Mouse (Mus musculus) heart, adult 2 months (tissue): Measurements from ENCODE around the gene Ppm1a. TPM values are rescaled to one million over a fixed set of nuclear protein-coding genes. Genes with fewer than 3 reads are reported as not detected.

Experiments
- DNase-seq, 2 experiments: peaks; one replicate each; pipeline ENCODE4 v3.0.0; 2021
- H3K27ac ChIP-seq: fragments of 200-600 bp; 2 replicates; pipeline ENCODE4 v1.8.1; 2022
- H3K27me3 ChIP-seq: fragments of 200-500 bp; 2 replicates; pipeline ENCODE4 v1.6.1; 2012; ENCODE audit warnings: mild to moderate bottlenecking, low read length, inconsistent platforms, mixed read lengths; ENCODE audit not compliant: control insufficient read depth, insufficient read depth
- H3K36me3 ChIP-seq: fragments of 200-500 bp; 2 replicates; pipeline ENCODE4 v1.6.1; 2012; ENCODE audit warnings: low read length, inconsistent platforms; ENCODE audit not compliant: control insufficient read depth, insufficient read depth
- H3K4me1 ChIP-seq: fragments of 200-500 bp; 2 replicates; pipeline ENCODE4 v1.6.1; 2011; ENCODE audit warnings: low read length; ENCODE audit not compliant: control insufficient read depth, insufficient read depth
- H3K4me3 ChIP-seq: fragments of 200-600 bp; 2 replicates; pipeline ENCODE4 v1.8.1; 2022
- H3K79me2 ChIP-seq: fragments of 200-500 bp; replicated peaks from 2 replicates; pipeline ENCODE4 v1.6.1; 2012; ENCODE audit warnings: mild to moderate bottlenecking, inconsistent platforms, low read length, moderate library complexity, mixed read lengths; ENCODE audit not compliant: control insufficient read depth, insufficient read depth
- H3K9ac ChIP-seq: fragments of 200-500 bp; 2 replicates; pipeline ENCODE4 v1.6.1; 2012; ENCODE audit warnings: low read depth, mild to moderate bottlenecking, control low read depth, inconsistent platforms, low read length, mixed read lengths
- CTCF ChIP-seq: fragments of 200-600 bp; IDR thresholded peaks from 2 replicates; pipeline ENCODE4 v1.8.1; 2022; ENCODE audit warnings: antibody characterized with exemption, mild to moderate bottlenecking, moderate library complexity
- EP300 ChIP-seq: fragments of 200-500 bp; IDR thresholded peaks from 2 replicates; pipeline ENCODE4 v1.6.1; 2011; ENCODE audit warnings: low read depth, low read length, control low read depth; ENCODE audit not compliant: insufficient read depth
- POLR2A ChIP-seq: fragments of 200-500 bp; IDR thresholded peaks from 2 replicates; pipeline ENCODE4 v1.6.1; 2011; ENCODE audit warnings: mild to moderate bottlenecking, low read depth, low read length, control low read depth; ENCODE audit not compliant: insufficient read depth
- WGBS: fragments of 180-500 bp; shearing (Covaris S2); methylation state at CpG from one replicate; pipeline ENCODE4 v1.1.7; 2018; 5-methylcytosine and 5-hydroxymethylcytosine counted together
- intact Hi-C: fragments of 180-260 bp; cut with DNase I; formaldehyde crosslinking; loops from one replicate; pipeline ENCODE4 v1.15.1; 2025
- polyA plus RNA-seq: library from polyadenylated mRNA; depleted of rRNA; stranded (reverse); fragments of >200 nt; gene quantifications from 2 replicates; pipeline ENCODE4 v1.2.3, GENCODE M21; 2012
- total RNA-seq, 2 experiments: library from RNA; stranded (reverse); gene quantifications; 2 replicates each; pipeline ENCODE4 v1.2.3; 2021

Ppm1a gene
- total and polyA plus RNA-seq, 3 experiments: 78.4 to 258 (median 218) TPM

DNA sequence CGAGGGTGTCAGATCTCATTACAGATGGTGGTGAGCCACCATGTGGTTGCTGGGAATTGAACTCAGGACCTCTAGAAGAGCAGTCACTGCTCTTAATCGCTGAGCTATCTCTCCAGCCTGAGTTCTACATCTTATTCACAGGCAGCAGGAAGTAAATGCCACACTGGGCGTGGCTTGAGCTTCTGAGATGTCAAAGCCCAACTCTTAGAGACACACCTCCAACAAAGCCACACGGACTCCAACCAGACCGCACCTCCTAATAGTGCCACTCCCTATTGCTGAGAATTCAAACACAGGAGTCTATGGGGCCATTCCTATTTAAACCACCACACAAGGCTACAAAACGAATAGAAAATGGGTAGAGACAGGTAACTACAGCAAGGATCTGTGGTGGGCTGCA lies 52.5 kb downstream of the Ppm1a start:
- H3K9ac ChIP-seq: no peak overlapping the region
- no peaks in the 10 kb centered on the region for H3K4me1 ChIP-seq
- no peak overlapping the region for H3K27ac ChIP-seq
- no peak for TF ChIP-seq CTCF
- TF ChIP-seq POLR2A: no peak
- no peak for TF ChIP-seq EP300
- no peak overlapping the region for H3K4me3 ChIP-seq
- H3K27me3 ChIP-seq: no peaks in the 10 kb centered on the region
- H3K79me2 ChIP-seq: no peaks in the 10 kb centered on the region
- no peak for DNase-seq
- intact Hi-C loops: no loop called here
- 75% methylated on average over 6 of the region's 6 CpGs for WGBS
- H3K36me3 ChIP-seq: no peaks in the 10 kb centered on the region

DNA sequence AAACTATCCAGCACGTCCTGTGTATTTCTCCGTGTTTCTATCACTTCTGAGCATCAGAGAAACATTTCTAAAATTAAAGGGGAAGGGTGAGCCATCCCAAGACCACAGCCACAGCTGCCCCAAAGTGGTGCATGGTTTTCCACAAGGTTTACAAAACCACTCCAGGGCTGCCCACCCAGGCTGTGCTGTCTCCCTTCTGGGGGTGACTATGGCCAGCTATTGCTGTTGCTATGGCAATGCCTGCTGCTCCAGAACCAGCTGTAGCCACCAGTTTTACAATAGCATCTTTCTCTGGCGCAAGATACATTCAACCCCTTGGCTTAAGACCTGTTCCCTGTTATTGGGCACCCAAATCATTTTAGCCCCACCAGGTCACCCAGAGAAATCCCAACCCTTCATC lies 54.3 kb downstream of the Ppm1a start:
- Histone ChIP-seq H3K27ac (no peak overlapping the region), H3K79me2 (no peaks in the 10 kb centered on the region), H3K4me3 (no peak overlapping the region), H3K9ac (no peak overlapping the region), H3K27me3 (no peaks in the 10 kb centered on the region), H3K36me3 (no peaks in the 10 kb centered on the region), H3K4me1 (no peaks in the 10 kb centered on the region)
- WGBS: 84% methylated on average over 3 of the region's 3 CpGs
- DNase-seq: no peak
- TF ChIP-seq EP300: no peak
- TF ChIP-seq CTCF: no peak
- TF ChIP-seq POLR2A: no peak
- intact Hi-C loops: no loop called here

- Histone ChIP-seq H3K27me3 (no peaks in the 10 kb centered on the region; the same call in 1 of the 2 replicates), H3K79me2 (no peaks in the 10 kb centered on the region), H3K27ac (no peak overlapping the region), H3K36me3 (no peaks in the 10 kb centered on the region), H3K4me1 (peaks cover 3% of the 10 kb centered on the region), H3K9ac (no peak overlapping the region), H3K4me3 (peak overlapping the region; percentile 48)
- DNase-seq: peak; percentile 31 to 33
- no peak for TF ChIP-seq POLR2A
- 4% methylated on average over 24 of the region's 24 CpGs for WGBS
- intact Hi-C loops: loop anchor here (2.0 kb wide), 1 partner anchor 24 kb away; no protein-coding TSS in a partner anchor
These were observed 63.7 kb downstream of the Ppm1a start for GRCm38 (mm10) chr12:72820940-72821431.

DNA sequence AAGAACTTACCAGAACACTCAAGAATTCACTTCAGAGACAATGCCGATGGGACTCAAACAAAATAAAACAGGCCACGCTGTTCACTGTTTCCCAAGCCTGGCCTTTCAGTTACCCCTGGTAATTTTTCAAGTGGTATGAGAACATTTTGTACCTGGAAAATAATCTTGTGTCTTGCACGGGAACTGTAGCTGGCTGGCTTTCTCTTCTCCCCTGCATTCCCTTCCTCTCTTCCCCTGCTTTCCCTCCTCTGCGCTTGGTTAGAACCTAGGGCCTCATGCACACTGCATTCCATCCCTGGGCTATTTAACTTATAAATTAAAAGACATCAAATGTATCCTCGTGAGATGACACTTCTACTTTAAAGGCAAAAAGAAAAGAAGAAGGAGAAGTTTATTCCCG lies 64.3 kb downstream of the Ppm1a start:
- Histone ChIP-seq H3K27ac (no peak overlapping the region), H3K9ac (no peak overlapping the region), H3K36me3 (no peaks in the 10 kb centered on the region), H3K79me2 (no peaks in the 10 kb centered on the region), H3K4me1 (peaks cover 3% of the 10 kb centered on the region), H3K4me3 (peak overlapping the region; percentile 48; the same call in 1 of the 2 replicates), H3K27me3 (no peaks in the 10 kb centered on the region; the same call in 1 of the 2 replicates)
- no peak for DNase-seq
- TF ChIP-seq EP300: no peak
- no peak for TF ChIP-seq POLR2A
- no peak for TF ChIP-seq CTCF
- 44% methylated on average over 6 of the region's 6 CpGs for WGBS
- intact Hi-C loops: loop anchor here (2.0 kb wide), 1 partner anchor 23 kb away; no protein-coding TSS in a partner anchor

DNA sequence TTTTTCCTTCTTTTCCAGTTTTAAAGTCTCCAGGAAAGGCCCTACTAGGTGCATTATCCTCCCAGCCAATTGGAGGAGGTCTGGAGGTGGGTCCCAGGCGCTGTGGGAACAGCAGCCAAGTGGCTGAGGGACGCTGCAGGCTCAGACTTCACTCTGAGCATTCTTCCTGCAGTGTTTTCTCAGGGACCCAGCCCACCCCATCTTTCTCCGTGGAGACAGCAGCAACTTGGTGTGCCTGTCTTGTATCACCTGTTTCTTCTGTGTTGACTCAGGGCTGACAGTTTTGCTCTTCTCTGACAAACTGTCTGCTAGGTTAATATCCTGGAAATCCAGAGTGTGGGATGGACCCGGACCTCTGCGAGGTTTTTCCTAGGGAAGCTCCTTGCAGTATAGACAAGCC lies 68.4 kb downstream of the Ppm1a start:
- Histone ChIP-seq H3K27ac (no peak overlapping the region), H3K36me3 (no peaks in the 10 kb centered on the region), H3K79me2 (no peaks in the 10 kb centered on the region), H3K4me1 (peaks cover 2% of the 10 kb centered on the region), H3K9ac (no peak overlapping the region), H3K4me3 (no peak overlapping the region), H3K27me3 (no peaks in the 10 kb centered on the region; the same call in 1 of the 2 replicates)
- TF ChIP-seq EP300: no peak
- no peak for TF ChIP-seq POLR2A
- TF ChIP-seq CTCF: no peak
- DNase-seq: no peak
- intact Hi-C loops: no loop called here
- 50% methylated on average over 5 of the region's 5 CpGs for WGBS

GRCm38 (mm10) chr12:72828846-72829556 lies 71.7 kb downstream of the Ppm1a start:
- Histone ChIP-seq H3K4me3 (no peak overlapping the region), H3K4me1 (no peaks in the 10 kb centered on the region), H3K79me2 (no peaks in the 10 kb centered on the region), H3K27me3 (peaks cover 5% of the 10 kb centered on the region), H3K36me3 (no peaks in the 10 kb centered on the region), H3K27ac (no peak overlapping the region), H3K9ac (no peak overlapping the region)
- WGBS: 78% methylated on average over 9 of the region's 9 CpGs
- no peak for DNase-seq
- TF ChIP-seq CTCF: no peak
- no peak for TF ChIP-seq POLR2A
- TF ChIP-seq EP300: no peak
- intact Hi-C loops: no loop called here
